Mouse (Mus musculus): Measurements from ENCODE around the gene Slc22a15.
A peak's percentile ranks its signal among the peaks of the same experiment; 100 is the strongest.

The Slc22a15 gene

DNA sequence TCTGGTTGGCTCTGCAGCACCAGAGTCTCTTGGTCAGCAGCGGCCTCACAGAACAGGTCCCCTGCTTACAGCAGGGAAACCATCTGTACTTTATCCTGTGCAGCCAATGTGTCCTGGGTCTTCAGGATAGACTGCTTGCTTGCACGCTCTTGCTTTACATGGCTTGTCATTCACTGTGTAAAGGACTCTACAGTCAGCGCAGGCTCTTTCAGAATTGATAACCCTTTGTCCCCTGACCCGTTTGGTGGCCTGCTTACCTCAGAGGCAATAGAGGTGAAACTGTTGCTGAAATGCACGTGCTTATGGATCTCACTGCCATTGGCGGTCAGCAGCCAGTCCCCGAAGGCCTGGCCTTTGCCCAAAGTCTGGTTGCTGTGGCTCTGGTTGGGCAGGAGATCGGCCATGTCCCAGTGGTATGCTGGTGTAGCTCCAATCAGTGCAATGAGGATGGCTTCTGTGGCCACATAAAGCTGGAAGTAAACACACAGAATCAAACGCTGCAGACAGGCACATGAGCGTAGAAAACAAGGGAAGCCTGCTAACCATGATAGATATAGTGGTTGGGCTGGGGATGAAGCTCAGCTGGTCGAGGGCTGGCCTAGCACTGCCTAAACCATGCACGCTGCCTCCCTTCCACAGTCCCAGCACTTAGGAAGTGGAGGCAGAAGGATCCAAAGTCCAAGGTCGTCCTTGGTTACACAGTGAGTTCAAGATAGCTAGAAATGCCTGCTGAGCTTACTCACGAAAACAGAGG lies 9.0 kb downstream of the Slc22a15 start:
- no peak for DNase-seq

DNA sequence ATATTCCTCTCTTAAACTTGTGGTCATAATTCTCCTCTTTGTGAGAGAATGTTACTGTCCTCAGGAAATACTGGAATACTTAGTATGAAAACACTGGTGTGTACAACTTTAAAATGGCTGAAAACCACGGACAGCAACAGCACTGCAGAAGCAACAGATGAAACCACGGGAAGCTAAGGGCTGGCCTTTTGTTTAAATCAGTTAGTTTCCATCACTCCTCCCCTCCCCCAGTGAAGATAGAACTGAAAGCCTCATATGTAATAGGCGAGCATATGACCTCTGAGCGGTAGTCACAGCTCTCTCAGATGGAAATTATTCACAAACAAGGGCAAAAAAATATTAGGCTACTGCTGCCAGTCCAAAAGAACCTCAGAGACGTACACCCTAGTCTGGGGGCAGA lies 10.0 kb downstream of the Slc22a15 start:
- no peak for DNase-seq

DNA sequence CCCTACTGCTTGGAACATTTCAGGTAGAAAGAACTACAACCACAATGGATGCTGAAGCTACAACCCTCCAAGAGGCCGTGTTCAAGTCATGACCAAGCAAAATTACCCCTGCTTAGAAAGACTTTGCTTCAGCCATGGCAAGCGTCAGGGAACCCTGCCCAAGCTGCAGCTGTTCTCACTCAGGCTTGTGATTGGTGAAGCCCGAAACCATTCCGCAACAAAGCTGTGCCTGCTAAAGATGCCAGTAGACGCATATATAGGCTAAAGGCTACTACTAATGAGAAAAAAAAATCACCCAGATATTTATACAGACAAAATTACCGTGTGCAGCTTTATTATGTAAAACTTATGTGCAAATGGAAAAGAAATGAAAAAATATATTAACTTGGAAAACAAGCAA lies 12.2 kb downstream of the Slc22a15 start:
- DNase-seq: no peak

DNA sequence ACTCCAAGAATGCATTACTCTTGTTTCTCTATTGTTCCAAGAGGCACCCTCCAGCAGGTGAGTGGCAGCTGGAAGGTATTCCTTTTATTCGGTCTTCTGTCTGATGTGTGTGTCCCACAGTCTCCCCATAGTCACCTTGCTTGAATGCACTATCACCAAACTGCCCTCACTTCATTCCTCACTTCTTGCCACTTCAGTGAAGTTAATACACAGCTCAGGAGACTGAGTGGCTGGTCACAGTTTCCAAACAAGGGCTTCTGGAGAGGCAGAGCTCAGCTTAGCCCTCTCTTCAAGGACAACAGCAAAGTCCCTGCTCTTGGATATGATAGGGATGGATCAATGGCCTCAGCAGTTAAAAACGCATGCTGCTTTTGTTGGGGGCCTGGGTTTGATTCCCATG lies 17.2 kb downstream of the Slc22a15 start:
- no peak for DNase-seq

DNA sequence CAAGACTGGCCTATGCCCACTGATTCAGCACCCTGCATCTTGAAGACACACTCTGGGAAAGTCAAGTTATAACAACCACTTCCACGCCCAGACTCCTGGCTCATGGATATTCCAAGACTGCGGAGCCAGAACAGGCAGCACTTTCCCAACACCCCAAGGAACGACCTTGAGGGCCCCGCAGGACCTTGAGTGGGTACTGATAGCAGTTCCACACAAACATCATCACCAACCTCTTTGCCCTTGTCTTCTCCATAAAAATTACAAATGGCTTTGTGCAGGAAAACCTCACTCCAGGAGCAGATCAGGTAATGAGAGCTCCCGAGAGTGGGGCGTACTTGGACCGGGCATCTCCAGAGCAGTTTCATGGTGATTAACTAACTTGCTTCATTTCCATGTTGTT lies 19.5 kb downstream of the Slc22a15 start:
- no peak for DNase-seq

DNA sequence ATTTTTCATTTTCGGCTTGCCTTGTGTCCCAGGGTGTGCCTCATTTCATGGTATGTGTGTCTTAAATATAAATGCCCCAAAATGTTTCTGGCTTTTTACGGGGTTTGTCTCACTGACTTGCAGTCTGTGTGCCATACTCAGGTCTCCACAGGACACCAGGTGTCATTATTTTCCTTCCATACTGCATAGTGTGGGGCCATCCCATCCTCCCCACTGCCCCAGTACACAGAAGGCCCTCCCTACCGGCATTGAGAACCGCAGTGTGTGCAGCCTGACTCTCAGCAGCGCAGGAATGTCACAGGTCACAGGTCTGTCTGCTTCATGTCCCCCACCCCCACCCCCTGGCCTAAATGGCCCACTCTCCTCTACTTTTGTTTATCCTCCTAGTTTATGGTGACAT lies 21.2 kb downstream of the Slc22a15 start:
- DNase-seq: no peak

DNA sequence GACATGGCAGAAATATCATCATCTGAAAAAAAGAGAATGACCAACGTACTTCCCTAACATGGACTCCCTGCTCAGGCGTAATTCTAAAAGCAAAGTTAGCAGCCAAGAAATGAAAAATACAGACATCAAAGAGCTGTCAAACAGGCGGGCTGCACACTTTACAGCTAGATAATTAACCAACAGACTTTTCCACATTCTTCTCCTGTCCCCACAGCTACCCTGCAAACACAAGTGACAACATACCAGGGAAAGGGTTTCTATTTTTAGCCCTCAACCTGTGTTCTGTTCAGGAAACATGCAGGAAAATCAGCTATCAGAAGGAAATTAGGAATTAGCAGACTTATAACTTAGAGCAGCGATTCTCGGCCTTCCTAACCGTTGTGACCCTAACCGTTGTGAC lies 21.9 kb downstream of the Slc22a15 start:
- no peak for DNase-seq

- no peak for DNase-seq
These were observed 26.8 kb downstream of the Slc22a15 start for GRCm38 (mm10) chr3:101897377-101897974.

DNA sequence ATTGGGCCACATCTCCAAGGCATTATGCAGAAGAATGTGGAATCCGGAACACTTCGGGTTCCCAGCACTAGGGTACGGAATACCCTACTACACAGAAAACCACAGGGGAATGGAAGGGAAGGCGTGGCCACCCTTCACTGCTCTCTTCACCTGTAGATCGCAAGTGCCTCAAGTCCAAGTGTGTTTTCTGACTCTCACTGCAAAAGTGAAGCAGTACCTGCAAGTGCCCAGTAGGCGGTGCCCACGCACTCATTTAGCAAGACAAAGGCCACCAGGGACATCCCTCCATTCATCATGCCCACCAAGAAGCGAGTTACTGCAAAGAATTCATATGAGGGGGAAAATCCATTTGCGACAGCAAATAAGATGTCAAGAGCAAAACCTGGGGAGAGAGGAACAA lies 27.4 kb downstream of the Slc22a15 start:
- peak; percentile 92 for DNase-seq

DNA sequence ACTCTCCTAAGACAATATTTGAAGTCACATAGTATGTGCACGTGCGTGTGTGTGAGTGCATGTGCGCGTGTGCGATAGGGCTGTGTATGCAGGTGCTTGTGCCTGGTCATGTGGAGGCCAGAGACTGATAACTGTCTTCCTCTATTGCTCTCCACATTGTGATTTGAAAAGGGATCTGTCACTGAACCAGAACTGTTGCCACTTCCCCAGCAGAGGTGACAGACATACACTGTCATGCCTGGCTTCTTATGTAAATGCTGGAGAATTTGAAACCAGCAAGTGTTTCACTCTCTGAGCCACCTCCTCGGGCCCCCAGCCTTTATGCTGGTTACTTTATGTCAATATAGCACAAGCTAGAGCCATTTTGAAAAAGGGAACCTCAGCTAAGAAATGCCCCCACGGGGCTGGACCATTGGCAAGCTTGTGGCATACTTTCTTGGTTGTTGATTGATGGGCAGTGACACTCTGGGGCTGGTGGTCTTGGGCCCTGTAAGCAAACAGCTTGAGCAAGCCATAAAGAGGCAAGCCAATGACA lies 28.8 kb downstream of the Slc22a15 start:
- no peak for DNase-seq

- DNase-seq: peak; percentile 56
These were observed 38.7 kb downstream of the Slc22a15 start for GRCm38 (mm10) chr3:101885591-101885990.

DNA sequence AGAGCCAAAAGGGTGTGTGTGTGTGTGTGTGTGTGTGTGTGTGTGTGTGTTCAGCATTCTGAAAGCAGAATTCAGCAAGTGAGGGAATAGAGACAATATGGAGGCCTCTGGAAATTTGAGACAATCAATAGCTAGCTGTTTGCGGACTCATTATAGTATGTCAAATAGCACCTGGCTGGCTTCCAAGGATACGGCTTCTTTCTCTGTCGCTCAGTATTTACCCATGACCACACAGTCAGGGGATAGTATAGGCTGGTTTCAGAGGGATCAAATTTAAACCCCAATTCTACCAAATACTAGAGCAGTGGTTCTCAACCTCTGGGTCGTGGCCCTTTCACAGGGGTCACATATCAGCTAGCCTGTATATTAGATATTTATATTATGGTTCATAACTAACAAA lies 39.2 kb downstream of the Slc22a15 start:
- peak; percentile 58 for DNase-seq

DNA sequence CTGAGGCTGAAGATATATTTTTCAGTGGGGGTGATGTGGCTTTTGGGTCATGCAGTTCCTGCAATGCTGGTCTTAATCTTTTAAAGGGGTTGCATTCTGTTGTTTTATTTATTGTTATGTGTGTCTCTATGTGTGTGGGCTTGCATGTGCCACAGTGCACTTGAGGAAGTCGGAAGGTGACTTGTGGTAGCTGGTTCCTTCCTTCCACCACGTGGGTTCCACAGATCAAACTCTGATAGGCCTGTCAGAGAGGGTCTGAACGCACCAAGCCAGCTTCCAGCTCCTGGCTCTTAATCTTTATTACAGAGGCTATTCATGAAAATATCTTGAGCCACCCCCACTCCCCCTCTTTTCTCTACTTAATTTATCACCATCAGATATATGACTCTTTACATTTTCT lies 40.4 kb downstream of the Slc22a15 start:
- no peak for DNase-seq

DNA sequence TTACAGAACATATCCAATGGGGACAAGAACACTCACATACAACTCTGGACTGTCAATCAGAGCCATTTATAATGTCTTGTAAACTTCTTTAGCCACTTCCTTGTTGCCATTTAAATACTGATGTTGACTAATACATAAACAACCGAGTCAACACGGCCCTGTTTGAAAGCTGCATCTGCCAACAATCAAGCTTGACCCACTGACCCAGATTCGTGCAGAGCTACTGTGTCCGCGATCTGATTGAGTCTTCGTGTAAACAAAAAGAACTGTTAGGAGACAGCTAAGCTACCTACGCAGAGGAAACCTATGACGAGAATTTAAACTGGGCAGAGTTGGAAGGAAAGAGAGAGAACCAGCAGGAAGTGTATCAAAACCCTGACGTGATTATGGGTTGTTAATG lies 42.5 kb downstream of the Slc22a15 start:
- peak; percentile 91 for DNase-seq

DNA sequence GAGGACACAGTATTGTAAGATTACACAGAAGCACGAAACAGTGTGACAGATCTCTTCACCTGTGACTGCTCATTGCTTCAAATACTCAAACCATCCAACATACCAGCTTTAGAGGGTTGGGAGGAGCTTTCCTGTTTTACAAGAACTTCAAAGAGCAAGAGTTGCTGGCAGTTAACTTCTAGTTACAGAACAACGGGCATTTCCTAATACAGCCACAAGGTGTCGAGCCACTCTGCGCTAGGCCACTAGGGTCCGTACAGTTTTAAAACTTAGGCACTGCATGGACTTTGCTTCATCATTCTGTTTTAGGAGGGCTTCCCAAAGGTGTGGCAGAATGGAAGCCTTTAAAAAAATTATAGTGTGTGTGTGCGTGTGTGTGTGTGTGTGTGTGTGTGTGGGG lies 43.4 kb downstream of the Slc22a15 start:
- DNase-seq: no peak

GRCm38 (mm10) chr3:101878136-101878535 lies 46.1 kb downstream of the Slc22a15 start:
- peak; percentile 93 for DNase-seq

DNA sequence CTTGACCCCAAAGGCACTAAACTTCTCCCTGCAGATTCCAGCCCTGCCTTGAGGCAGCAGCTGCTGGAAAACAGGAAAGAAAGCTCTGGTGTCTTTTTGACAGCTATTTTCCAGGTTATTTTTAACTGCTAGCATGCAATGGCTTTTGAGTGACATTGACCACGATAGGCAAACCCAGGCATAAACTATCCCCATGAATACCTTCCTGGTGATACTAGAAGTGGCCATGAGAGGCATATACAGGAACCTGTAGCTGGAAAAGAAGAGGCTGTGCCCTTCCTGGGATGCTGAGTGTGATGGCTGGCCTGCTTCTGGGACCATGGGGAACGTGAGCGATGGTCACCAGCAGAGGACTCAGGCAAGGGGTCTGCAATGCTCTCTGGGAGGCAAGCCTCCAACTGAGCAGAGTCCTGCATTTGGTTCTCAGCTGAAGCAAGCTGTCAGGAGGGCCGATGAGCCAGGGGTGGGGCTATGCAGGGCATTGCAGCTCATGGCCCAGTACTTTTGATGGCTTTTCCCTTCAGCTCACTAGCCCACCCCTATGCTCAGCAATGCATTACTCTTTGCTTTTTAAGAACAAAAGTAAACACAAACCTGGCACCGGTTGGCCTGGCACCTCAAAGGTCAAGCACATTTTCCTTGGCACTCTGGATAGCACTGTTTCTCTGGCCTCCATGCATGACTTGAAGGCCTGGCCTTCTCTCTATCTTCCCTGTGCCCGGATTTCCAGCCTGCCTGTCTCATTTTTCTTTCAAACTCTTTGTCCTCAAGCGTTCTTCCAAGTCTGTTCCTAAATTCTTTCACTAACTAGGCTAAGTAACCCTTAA lies 47.6 kb downstream of the Slc22a15 start:
- DNase-seq: no peak

DNA sequence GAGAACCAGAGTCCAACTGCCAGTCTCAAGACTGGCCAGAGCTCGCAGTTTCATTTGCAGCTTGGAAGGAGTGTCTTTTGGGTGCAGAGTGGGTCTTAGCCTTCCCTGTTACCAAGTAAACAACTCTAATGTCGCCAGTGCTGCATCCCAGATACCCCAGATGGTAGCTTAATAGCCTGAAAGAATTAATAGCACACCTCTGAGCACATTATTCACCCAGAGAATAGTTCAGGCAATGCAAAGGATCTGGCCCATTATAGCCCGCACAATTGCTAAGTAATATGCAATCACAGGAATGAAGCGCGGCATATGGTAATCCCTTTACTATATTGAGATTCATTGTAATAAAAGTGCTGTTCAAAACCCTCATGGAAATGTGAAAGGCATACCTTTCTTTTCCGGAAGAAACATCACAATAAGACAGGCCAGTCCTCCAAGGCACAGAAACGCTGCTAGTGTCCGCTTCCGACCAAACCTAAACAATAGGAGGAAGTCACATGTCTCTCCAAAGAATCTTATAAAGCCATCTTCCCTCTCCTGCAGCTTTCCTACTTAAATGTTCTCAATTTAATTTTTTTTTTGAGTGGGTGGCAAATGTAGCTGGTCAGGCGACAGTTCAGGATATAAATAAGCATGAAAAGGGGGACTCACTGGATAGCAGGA lies 48.9 kb downstream of the Slc22a15 start:
- no peak for DNase-seq

GRCm38 (mm10) chr3:101873061-101873675 lies 51.1 kb downstream of the Slc22a15 start:
- no peak for DNase-seq

DNA sequence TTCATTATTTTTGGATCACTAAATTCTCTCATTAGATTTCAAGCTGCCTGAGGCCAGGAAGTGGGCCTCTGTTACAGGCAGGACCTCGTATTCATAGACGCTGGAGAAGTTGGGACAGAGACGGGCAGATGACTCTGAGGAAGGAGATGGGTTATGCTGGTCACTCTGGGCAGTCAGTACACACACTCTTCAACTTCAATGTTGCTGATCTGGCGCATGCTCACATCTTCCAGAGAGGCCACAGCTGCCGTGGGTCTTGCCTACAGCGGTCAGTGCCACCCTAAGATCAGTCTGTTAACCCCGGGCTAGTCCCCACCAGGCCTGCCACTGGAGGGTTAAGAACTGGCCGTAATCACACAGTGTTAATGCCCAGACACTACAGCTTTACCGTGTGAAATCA lies 52.3 kb downstream of the Slc22a15 start:
- DNase-seq: no peak

GRCm38 (mm10) chr3:101867001-101867421 lies 57.2 kb downstream of the Slc22a15 start:
- DNase-seq: peak; percentile 67

DNA sequence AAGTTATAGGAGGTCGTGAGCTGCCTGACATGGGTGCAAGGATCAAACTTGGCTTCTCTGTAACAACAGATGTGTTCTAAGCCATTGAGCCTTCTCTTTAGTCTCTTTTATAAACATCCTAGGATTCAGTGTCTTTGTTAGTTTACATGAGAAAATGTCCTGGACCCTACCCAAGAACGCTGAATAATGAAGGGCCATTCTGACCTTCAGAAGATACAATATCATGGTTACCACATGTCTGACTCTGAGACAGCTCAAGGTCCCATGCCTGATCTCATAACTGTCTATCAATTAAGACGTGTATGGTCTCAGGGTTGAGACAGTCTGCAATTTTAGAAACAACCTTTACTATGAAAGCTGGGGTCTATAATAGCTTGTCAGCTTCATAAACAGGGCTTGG lies 62.4 kb downstream of the Slc22a15 start:
- DNase-seq: no peak

DNA sequence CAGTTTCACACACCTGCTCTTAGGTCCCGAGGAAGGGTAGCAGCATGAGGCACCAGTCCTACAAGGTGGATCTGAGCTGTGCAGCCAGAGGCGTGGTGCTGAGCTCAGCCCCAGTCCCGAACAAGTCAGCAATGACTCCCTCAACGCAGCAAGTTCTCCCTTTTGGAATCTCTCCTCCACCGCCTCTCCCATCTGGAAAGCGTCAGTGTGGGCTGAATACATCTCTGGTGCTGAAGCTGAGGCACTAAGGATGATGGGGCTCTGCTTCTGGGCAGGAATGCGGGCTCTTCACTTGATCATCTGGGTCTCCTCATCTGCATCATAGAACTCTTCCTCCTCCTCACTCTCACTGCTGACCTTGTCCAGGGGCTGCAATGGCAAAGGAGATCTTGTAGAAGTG lies 64.1 kb downstream of the Slc22a15 start:
- DNase-seq: no peak
